In the genomic region with DNA sequence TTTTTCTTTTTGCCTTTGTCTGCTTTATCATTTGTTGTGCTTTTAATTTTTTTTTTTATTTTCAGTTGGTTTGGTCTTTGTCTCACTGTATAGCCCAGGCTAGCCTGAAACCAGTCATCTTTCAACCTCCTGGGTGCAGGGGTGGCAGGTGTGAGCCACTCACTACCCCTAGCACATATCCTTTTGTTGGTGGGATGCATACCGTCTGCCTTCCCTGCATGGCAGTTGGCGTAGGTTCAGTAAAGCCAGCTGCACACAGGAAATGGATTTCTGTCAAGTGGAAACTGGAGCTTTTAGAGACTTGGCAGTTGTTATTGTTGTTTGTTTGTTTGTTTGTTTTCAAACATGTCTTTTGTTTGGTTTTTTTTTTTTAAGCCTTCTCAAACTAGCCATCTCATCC, we compare ENCODE assay signal across 24 mouse cellular contexts.
DNase-seq lines count a peak whose midpoint lies in the region; ATAC-seq and TF ChIP-seq lines count a peak whose summit lies in the region.
"Had no signal": no experiment of that assay in that cellular context is flagged by ENCODE, and none has a peak within 500 bp of the region (broad histone marks: within the 10 kb centered on the region; RNA-seq: fewer than 3 reads in every experiment).

No protein-coding gene starts in this region.

- no peaks in the 10 kb centered on the region for H3K27me3 ChIP-seq in cerebellum, adult 2 months (ENCODE audit: control insufficient read depth, insufficient read depth, low read length)
- H3K27me3 ChIP-seq in heart, postnatal 0 days (ENCODE audit: control insufficient read depth, insufficient read depth, low read length), result no peaks in the 10 kb centered on the region
- H3K27me3 ChIP-seq in midbrain, postnatal 0 days (ENCODE audit: insufficient read depth, low read length), result no peaks in the 10 kb centered on the region
- H3K27me3 ChIP-seq in midbrain, embryonic 16.5 days (ENCODE audit: control insufficient read depth, insufficient read depth, low read depth, low read length), result no peaks in the 10 kb centered on the region
- H3K27me3 ChIP-seq: embryonic facial prominence, embryonic 12.5 days; heart, embryonic 12.5 days; intestine, embryonic 15.5 days; limb, embryonic 13.5 days; liver, embryonic 13.5 days; lung, embryonic 15.5 days; stomach, embryonic 15.5 days had no signal

- no peaks in the 10 kb centered on the region for H3K36me3 ChIP-seq in heart, postnatal 0 days (replicated peaks; ENCODE audit: control insufficient read depth, insufficient read depth, low read length)
- peaks cover 47% of the 10 kb centered on the region for H3K36me3 ChIP-seq in midbrain, postnatal 0 days (ENCODE audit: insufficient read depth, low read length)
- peaks cover 17% of the 10 kb centered on the region for H3K36me3 ChIP-seq in midbrain, embryonic 16.5 days (ENCODE audit: control insufficient read depth, insufficient read depth, low read length)
- H3K36me3 ChIP-seq: embryonic facial prominence, embryonic 12.5 days; heart, embryonic 12.5 days; intestine, embryonic 15.5 days; limb, embryonic 13.5 days; liver, embryonic 13.5 days; lung, embryonic 15.5 days; stomach, embryonic 15.5 days had no signal

- WGBS in cerebellum, adult 2 months, result 30% methylated on average over 2 of the region's 2 CpGs
- 50% methylated on average over 2 of the region's 2 CpGs for WGBS in heart, postnatal 0 days
- 68% methylated on average over 2 of the region's 2 CpGs for WGBS in midbrain, postnatal 0 days
- WGBS in midbrain, embryonic 16.5 days, result 63% methylated on average over 2 of the region's 2 CpGs

- peaks cover 6% of the 10 kb centered on the region for H3K9me3 ChIP-seq in heart, postnatal 0 days (replicated peaks; ENCODE audit: control insufficient read depth, low read length)
- H3K9me3 ChIP-seq in midbrain, postnatal 0 days (ENCODE audit: low read length), result no peaks in the 10 kb centered on the region
- peaks cover 4% of the 10 kb centered on the region for H3K9me3 ChIP-seq in midbrain, embryonic 16.5 days (replicated peaks; ENCODE audit: control insufficient read depth, low read length, poor library complexity, severe bottlenecking)
- H3K9me3 ChIP-seq: intestine, embryonic 15.5 days; liver, embryonic 13.5 days; lung, embryonic 15.5 days; stomach, embryonic 15.5 days had no signal

- H3K4me2 ChIP-seq in heart, postnatal 0 days (ENCODE audit: low read depth, low read length), result no peak overlapping the region
- H3K4me2 ChIP-seq in midbrain, postnatal 0 days (ENCODE audit: low read depth, low read length, poor library complexity, severe bottlenecking), result no peak overlapping the region
- H3K4me2 ChIP-seq in midbrain, embryonic 16.5 days (ENCODE audit: low read length), result no peak overlapping the region
- H3K4me2 ChIP-seq: embryonic facial prominence, embryonic 12.5 days; intestine, embryonic 15.5 days; limb, embryonic 13.5 days; liver, embryonic 13.5 days; lung, embryonic 15.5 days; midbrain, embryonic 11.5 days; stomach, embryonic 15.5 days had no signal

- no peak for TF ChIP-seq CTCF in cerebellum, adult 2 months (IDR thresholded peaks at IDR 0.05; ENCODE audit: borderline replicate concordance, insufficient read depth, low read depth, low read length)
- TF ChIP-seq CTCF in heart, postnatal 0 days (IDR thresholded peaks at IDR 0.05; ENCODE audit: low read depth), result no peak
- no peak for TF ChIP-seq CTCF in midbrain, postnatal 0 days (IDR thresholded peaks at IDR 0.05)

- intact Hi-C loops in heart, postnatal 10 days (cut with DNase I), result no loop called here

- H3K4me1 ChIP-seq in cerebellum, adult 2 months (ENCODE audit: control insufficient read depth, insufficient read depth, low read length), result peaks cover 31% of the 10 kb centered on the region
- peaks cover 19% of the 10 kb centered on the region for H3K4me1 ChIP-seq in heart, postnatal 0 days (ENCODE audit: control insufficient read depth, insufficient read depth)
- H3K4me1 ChIP-seq in midbrain, postnatal 0 days (ENCODE audit: insufficient read depth, low read length), result no peaks in the 10 kb centered on the region
- H3K4me1 ChIP-seq in midbrain, embryonic 16.5 days (ENCODE audit: control insufficient read depth, insufficient read depth, low read length), result no peaks in the 10 kb centered on the region
- H3K4me1 ChIP-seq: embryonic facial prominence, embryonic 12.5 days; intestine, embryonic 15.5 days; liver, embryonic 13.5 days; stomach, embryonic 15.5 days had no signal

- no peak overlapping the region for H3K4me3 ChIP-seq in cerebellum, adult 2 months (replicated peaks; ENCODE audit: insufficient read depth, low read depth, low read length)
- no peak overlapping the region for H3K4me3 ChIP-seq in heart, postnatal 0 days (ENCODE audit: low read depth, low read length)
- H3K4me3 ChIP-seq in midbrain, postnatal 0 days (ENCODE audit: low read depth, low read length), result no peak overlapping the region
- H3K4me3 ChIP-seq in midbrain, embryonic 16.5 days (ENCODE audit: low read depth, low read length), result no peak overlapping the region
- H3K4me3 ChIP-seq: embryonic facial prominence, embryonic 12.5 days; erythroblast, embryonic 14.5 days; heart, embryonic 12.5 days; intestine, embryonic 15.5 days; limb, embryonic 13.5 days; liver, embryonic 13.5 days; lung, embryonic 15.5 days; stomach, embryonic 15.5 days had no signal

- H3K9ac ChIP-seq in heart, postnatal 0 days (replicated peaks; ENCODE audit: low read depth, low read length), result no peak overlapping the region
- H3K9ac ChIP-seq in midbrain, postnatal 0 days (replicated peaks; ENCODE audit: low read length, poor library complexity, severe bottlenecking), result no peak overlapping the region
- H3K9ac ChIP-seq in midbrain, embryonic 16.5 days (ENCODE audit: low read depth, low read length), result no peak overlapping the region
- H3K9ac ChIP-seq: embryonic facial prominence, embryonic 12.5 days; heart, embryonic 12.5 days; intestine, embryonic 15.5 days; limb, embryonic 13.5 days; liver, embryonic 13.5 days; lung, embryonic 15.5 days; stomach, embryonic 15.5 days had no signal

- ATAC-seq in heart, postnatal 0 days (ENCODE audit: insufficient read depth, low read depth), result no peak
- no peak for ATAC-seq in midbrain, postnatal 0 days (ENCODE audit: low FRiP score)
- no peak for ATAC-seq in midbrain, embryonic 16.5 days
- ATAC-seq: intestine, embryonic 15.5 days had no signal

- no peak for TF ChIP-seq POLR2A in cerebellum, adult 2 months (IDR thresholded peaks at IDR 0.05; ENCODE audit: borderline replicate concordance, insufficient read depth, low read length)

- H3K27ac ChIP-seq in cerebellum, adult 2 months (ENCODE audit: insufficient read depth, low read length), result peak overlapping the region; percentile 62
- peak overlapping the region; percentile 43; the same call in 1 of the 2 replicates for H3K27ac ChIP-seq in heart, postnatal 0 days (ENCODE audit: low read depth)
- no peak overlapping the region for H3K27ac ChIP-seq in midbrain, postnatal 0 days (ENCODE audit: low read depth, low read length)
- no peak overlapping the region for H3K27ac ChIP-seq in midbrain, embryonic 16.5 days (ENCODE audit: low read length)
- H3K27ac ChIP-seq: embryonic facial prominence, embryonic 12.5 days; intestine, embryonic 15.5 days; limb, embryonic 13.5 days; liver, embryonic 13.5 days; lung, embryonic 15.5 days; macrophage; stomach, embryonic 15.5 days had no signal

- DNase-seq in cerebellum, adult 2 months, result peak in 1 of 2 experiments; percentile 25
- DNase-seq in cerebellum, adult 11 months, result no peak
- no peak for DNase-seq in heart, postnatal 0 days (ENCODE audit: low spot score)
- no peak for DNase-seq in heart, postnatal 10 days
- peak; percentile 62 for DNase-seq in midbrain, postnatal 0 days (ENCODE audit: low spot score)
- DNase-seq in thymus, postnatal 10 days (ENCODE audit: low spot score in 2 of 2), result peak; percentile 32 to 34
- DNase-seq in kidney, postnatal 10 days, result no peak
- DNase-seq: adrenal gland, adult 8-10 months; cerebellum, adult 8-10 months; gastrocnemius, postnatal 10 days; heart, adult 11 months; heart, postnatal 36 days; kidney, postnatal 4 days; liver, embryonic 13.5 days had no signal

- no peak for TF ChIP-seq EP300 in heart, postnatal 0 days (IDR thresholded peaks at IDR 0.05; ENCODE audit: low read depth)

Comparison
In these comparisons a context has a peak if more than half of its experiments do, and no peak if none do; other contexts are left out.
1. DNase-seq: peak in midbrain, postnatal 0 days (single experiment) and thymus, postnatal 10 days (2 of 2); none in cerebellum, adult 11 months (single experiment), heart, postnatal 0 days (single experiment), heart, postnatal 10 days (0 of 2) and kidney, postnatal 10 days (single experiment).
2. H3K27ac ChIP-seq: peak in cerebellum, adult 2 months (single experiment) and heart, postnatal 0 days (single experiment); none in midbrain, postnatal 0 days (single experiment) and midbrain, embryonic 16.5 days (single experiment).